Mouse (Mus musculus) intestine, embryonic 14.5 days (tissue): Measurements from ENCODE around the gene Dnajc6. TPM values are rescaled to one million over a fixed set of nuclear protein-coding genes. Genes with fewer than 3 reads are reported as not detected.

ENCODE experiments used
- ATAC-seq: fragments of 200-750 bp; cut with Nextera tagmentation; replicated peaks from 2 replicates; pipeline ENCODE4 v1.8.0; 2017; ENCODE audit warnings: low read depth, moderate number of reproducible peaks, moderate TSS enrichment, moderate library complexity; ENCODE audit not compliant: low FRiP score, low TSS enrichment
- DNase-seq: peaks from one replicate; pipeline ENCODE4 v3.0.0-alpha.2; 2018; ENCODE audit warnings: low spot score
- H3K27ac ChIP-seq: fragments of 300-500 bp; sonication (generic); 2 replicates; pipeline ENCODE4 v1.5.1; 2014; ENCODE audit warnings: low read depth, mild to moderate bottlenecking, control low read depth
- H3K27me3 ChIP-seq: fragments of 300-500 bp; sonication (generic); replicated peaks from 2 replicates; pipeline ENCODE4 v1.6.1; 2014; ENCODE audit warnings: low read length, control low read depth; ENCODE audit not compliant: control insufficient read depth, insufficient read depth
- H3K36me3 ChIP-seq: fragments of 300-500 bp; sonication (generic); 2 replicates; pipeline ENCODE4 v1.6.1; 2014; ENCODE audit warnings: low read length, control low read depth; ENCODE audit not compliant: control insufficient read depth, insufficient read depth
- H3K4me1 ChIP-seq: fragments of 300-500 bp; sonication (generic); replicated peaks from 2 replicates; pipeline ENCODE4 v1.6.1; 2014; ENCODE audit warnings: low read length, control low read depth, mixed read lengths; ENCODE audit not compliant: control insufficient read depth, insufficient read depth
- H3K4me2 ChIP-seq: fragments of 300-500 bp; sonication (generic); 2 replicates; pipeline ENCODE4 v1.6.1; 2014; ENCODE audit warnings: low read length
- H3K4me3 ChIP-seq: fragments of 300-500 bp; sonication (generic); 2 replicates; pipeline ENCODE4 v1.5.1; 2014; ENCODE audit warnings: low read depth, low read length, control low read depth, mixed read lengths
- H3K9ac ChIP-seq: fragments of 300-500 bp; sonication (generic); 2 replicates; pipeline ENCODE4 v1.6.1; 2014; ENCODE audit warnings: mild to moderate bottlenecking, low read length
- H3K9me3 ChIP-seq: fragments of 300-500 bp; sonication (generic); 2 replicates; pipeline ENCODE4 v1.6.1; 2016; ENCODE audit warnings: low read length, control low read depth; ENCODE audit not compliant: control insufficient read depth
- WGBS: fragments of 180-500 bp; shearing (Covaris S2); extraction: QIAGEN DNeasy Blood & Tissue Kit; methylation state at CpG from one replicate; pipeline ENCODE4 v1.1.7; 2014; 5-methylcytosine and 5-hydroxymethylcytosine counted together
- polyA plus RNA-seq: library from polyadenylated mRNA; unstranded; fragments of >200 nt; fragmentation: Nextera tagmentation; extraction: Ambion mirVana; gene quantifications from 2 replicates; pipeline ENCODE4 v1.2.1, GENCODE M21; 2014

The Dnajc6 gene
- polyA plus RNA-seq, 1 experiment from 2014 or later: 1.5 TPM

- no peaks in the 10 kb centered on the region for H3K9me3 ChIP-seq
- H3K27me3 ChIP-seq: peaks cover 39% of the 10 kb centered on the region
- no peak overlapping the region for H3K4me3 ChIP-seq
- H3K4me2 ChIP-seq: no peak overlapping the region
- DNase-seq (no peak), ATAC-seq (no peak)
- no peaks in the 10 kb centered on the region for H3K36me3 ChIP-seq
- H3K9ac ChIP-seq: no peak overlapping the region
- H3K27ac ChIP-seq: no peak overlapping the region
- H3K4me1 ChIP-seq: 0 out of 2 replicates have a peak, but pooled peaks cover 5% of the 10 kb centered on the region
These were observed 2.7 kb upstream of the Dnajc6 start for GRCm38 (mm10) chr4:101493611-101494197.

- ATAC-seq (peak; percentile 47; the same call in 1 of the 2 replicates), DNase-seq (no peak)
- no peaks in the 10 kb centered on the region for H3K36me3 ChIP-seq
- 0 out of 2 replicates have a peak, but pooled peaks cover 5% of the 10 kb centered on the region for H3K4me1 ChIP-seq
- H3K9me3 ChIP-seq: no peaks in the 10 kb centered on the region
- H3K9ac ChIP-seq: no peak overlapping the region
- H3K4me3 ChIP-seq: peak overlapping the region; percentile 56
- H3K27ac ChIP-seq: no peak overlapping the region
- WGBS: 2% methylated on average over 28 of the region's 28 CpGs
- peak overlapping the region; percentile 91 for H3K4me2 ChIP-seq
- H3K27me3 ChIP-seq: peaks cover 42% of the 10 kb centered on the region
These were observed 287 bp upstream of the Dnajc6 start for GRCm38 (mm10) chr4:101496188-101496533.

- H3K4me3 ChIP-seq: peak overlapping the region; percentile 56; the same call in 1 of the 2 replicates
- DNase-seq (peak; percentile 66), ATAC-seq (no peak; the same call in 1 of the 2 replicates)
- H3K4me1 ChIP-seq: 0 out of 2 replicates have a peak, but pooled peaks cover 5% of the 10 kb centered on the region
- no peak overlapping the region for H3K27ac ChIP-seq
- WGBS: 3% methylated on average over 14 of the region's 14 CpGs
- peaks cover 42% of the 10 kb centered on the region for H3K27me3 ChIP-seq
- H3K9me3 ChIP-seq: no peaks in the 10 kb centered on the region
- H3K4me2 ChIP-seq: peak overlapping the region; percentile 91
- no peaks in the 10 kb centered on the region for H3K36me3 ChIP-seq
- no peak overlapping the region for H3K9ac ChIP-seq
These were observed 888 bp downstream of the Dnajc6 start for GRCm38 (mm10) chr4:101497336-101497735.

- Histone ChIP-seq H3K36me3 (no peaks in the 10 kb centered on the region), H3K27me3 (peaks cover 10% of the 10 kb centered on the region), H3K9me3 (no peaks in the 10 kb centered on the region), H3K4me1 (no peaks in the 10 kb centered on the region; the same call in 1 of the 2 replicates), H3K27ac (no peak overlapping the region), H3K4me2 (no peak overlapping the region), H3K4me3 (no peak overlapping the region), H3K9ac (no peak overlapping the region)
- ATAC-seq: no peak
- 80% methylated on average over 7 of the region's 7 CpGs for WGBS
- no peak for DNase-seq
These were observed 8.1 kb downstream of the Dnajc6 start for GRCm38 (mm10) chr4:101504470-101505007.

- no peak overlapping the region for H3K9ac ChIP-seq
- H3K27me3 ChIP-seq: peaks cover 14% of the 10 kb centered on the region
- 75% methylated on average over 2 of the region's 2 CpGs for WGBS
- H3K4me2 ChIP-seq: no peak overlapping the region
- H3K4me1 ChIP-seq: no peaks in the 10 kb centered on the region; the same call in 1 of the 2 replicates
- H3K4me3 ChIP-seq: no peak overlapping the region
- no peaks in the 10 kb centered on the region for H3K9me3 ChIP-seq
- ATAC-seq (no peak), DNase-seq (no peak)
- no peaks in the 10 kb centered on the region for H3K36me3 ChIP-seq
- no peak overlapping the region for H3K27ac ChIP-seq
These were observed 9.5 kb downstream of the Dnajc6 start for GRCm38 (mm10) chr4:101505966-101506365.

GRCm38 (mm10) chr4:101506372-101506771, 9.9 kb downstream of the Dnajc6 start:
- ATAC-seq (no peak), DNase-seq (no peak)
- no peaks in the 10 kb centered on the region; the same call in 1 of the 2 replicates for H3K4me1 ChIP-seq
- H3K4me2 ChIP-seq: no peak overlapping the region
- H3K36me3 ChIP-seq: no peaks in the 10 kb centered on the region
- no peak overlapping the region for H3K4me3 ChIP-seq
- H3K9ac ChIP-seq: no peak overlapping the region
- H3K27ac ChIP-seq: no peak overlapping the region
- peaks cover 14% of the 10 kb centered on the region for H3K27me3 ChIP-seq
- H3K9me3 ChIP-seq: no peaks in the 10 kb centered on the region

GRCm38 (mm10) chr4:101507571-101508422, 11.3 kb downstream of the Dnajc6 start:
- H3K4me2 ChIP-seq: peak overlapping the region; percentile 60
- no peaks in the 10 kb centered on the region for H3K36me3 ChIP-seq
- H3K27me3 ChIP-seq: peaks cover 14% of the 10 kb centered on the region
- DNase-seq: peak; percentile 79
- no peaks in the 10 kb centered on the region for H3K9me3 ChIP-seq
- H3K4me1 ChIP-seq: no peaks in the 10 kb centered on the region; the same call in 1 of the 2 replicates
- 11% methylated on average over 24 of the region's 24 CpGs for WGBS
- no peak overlapping the region for H3K27ac ChIP-seq
- H3K9ac ChIP-seq: no peak overlapping the region
- H3K4me3 ChIP-seq: peak overlapping the region; percentile 35
- ATAC-seq: no peak

- Histone ChIP-seq H3K36me3 (no peaks in the 10 kb centered on the region), H3K4me1 (no peaks in the 10 kb centered on the region; the same call in 1 of the 2 replicates), H3K9ac (no peak overlapping the region), H3K4me2 (peak overlapping the region; percentile 60), H3K27me3 (peaks cover 14% of the 10 kb centered on the region), H3K4me3 (peak overlapping the region; percentile 32), H3K27ac (no peak overlapping the region), H3K9me3 (no peaks in the 10 kb centered on the region)
- ATAC-seq (no peak), DNase-seq (no peak)
- 2% methylated on average over 10 of the region's 10 CpGs for WGBS
These were observed 12.0 kb downstream of the Dnajc6 start for GRCm38 (mm10) chr4:101508431-101508830.
